Mouse (Mus musculus) retina, adult 2 months (tissue): Measurements from ENCODE around the gene Il4.

Experiments
- DNase-seq: peaks from one replicate; pipeline ENCODE4 v3.0.0-alpha.2; 2012; ENCODE audit warnings: low read depth, low spot score

Gene Il4

GRCm38 (mm10) chr11:53618619-53619198, at the start of gene Il4:
TSS of gene Il4 (minus strand) at chr11:53618669.
- DNase-seq: no peak

DNA sequence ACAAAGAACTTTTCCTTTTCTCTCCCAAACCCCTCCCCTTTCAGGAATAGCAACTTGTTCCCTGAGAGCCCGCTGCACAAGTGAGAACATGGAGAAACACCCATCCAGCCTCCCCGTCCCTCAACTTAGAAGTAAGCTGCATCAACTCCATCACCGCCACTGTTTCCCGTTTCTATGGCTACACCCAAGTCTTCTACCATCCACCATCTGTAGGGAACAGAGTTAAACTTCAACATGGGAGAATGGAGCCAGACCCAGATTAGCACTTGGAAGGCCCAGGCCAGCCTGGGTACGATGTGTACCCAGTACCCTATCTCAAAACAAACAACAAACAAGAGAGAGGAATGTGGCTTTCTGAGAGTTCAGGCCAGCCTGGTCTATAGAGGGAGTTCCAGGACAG, 45.6 kb upstream of the Il4 start:
- no peak for DNase-seq

- DNase-seq: no peak
Measured at GRCm38 (mm10) chr11:53662794-53663674, 44.6 kb upstream of the Il4 start.

- DNase-seq: no peak
Measured at GRCm38 (mm10) chr11:53657828-53658227, 39.4 kb upstream of the Il4 start.

DNA sequence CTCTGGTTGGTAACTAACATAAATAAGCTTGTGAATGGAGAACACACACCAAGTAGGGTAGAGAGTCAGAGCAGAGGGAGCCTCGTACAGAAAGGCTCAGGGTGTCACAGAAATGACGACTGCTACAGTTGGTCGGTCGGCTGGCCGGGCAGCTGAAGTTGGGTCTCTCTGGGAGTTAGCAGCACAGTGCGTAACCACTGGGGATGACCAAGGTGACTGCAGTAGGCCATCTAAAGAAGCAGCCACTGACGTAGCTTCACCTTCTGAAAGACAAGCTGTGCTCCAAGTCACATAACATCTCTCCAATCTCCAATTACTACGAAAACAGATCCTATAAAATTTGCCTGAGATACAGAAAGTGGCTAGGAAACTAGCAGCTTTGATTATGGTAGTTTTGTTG, 38.9 kb upstream of the Il4 start:
- no peak for DNase-seq

DNA sequence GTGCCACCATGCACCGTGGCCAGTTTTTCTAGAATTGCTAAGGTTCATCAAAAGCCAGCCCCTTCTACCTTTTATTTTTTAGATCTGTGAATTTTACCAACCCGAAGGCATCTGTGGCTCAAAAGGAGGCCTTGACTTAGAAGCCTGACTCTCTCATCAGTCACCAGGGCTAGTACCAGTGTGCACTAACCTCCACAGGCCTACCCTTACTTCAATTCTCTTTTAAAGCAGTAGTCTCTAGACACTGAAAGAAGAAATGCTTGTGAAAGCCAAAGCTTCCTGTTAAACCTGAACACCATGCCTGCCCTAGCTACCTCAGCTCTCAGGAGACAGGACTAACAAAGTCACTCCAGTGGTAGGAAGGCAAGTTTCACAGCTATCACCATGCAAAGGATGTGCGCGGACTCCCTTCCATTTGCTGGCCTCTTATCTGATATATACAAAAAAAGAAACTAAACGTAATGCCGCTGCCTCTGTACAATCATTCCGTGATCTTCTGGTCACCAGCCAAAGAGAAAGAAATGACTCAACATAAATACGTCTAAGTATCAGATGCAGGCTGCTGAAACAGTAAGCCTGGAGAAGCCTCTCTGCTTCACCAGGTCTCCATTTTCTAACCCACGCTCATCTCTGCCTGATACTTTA, 38.2 kb upstream of the Il4 start:
- no peak for DNase-seq

DNA sequence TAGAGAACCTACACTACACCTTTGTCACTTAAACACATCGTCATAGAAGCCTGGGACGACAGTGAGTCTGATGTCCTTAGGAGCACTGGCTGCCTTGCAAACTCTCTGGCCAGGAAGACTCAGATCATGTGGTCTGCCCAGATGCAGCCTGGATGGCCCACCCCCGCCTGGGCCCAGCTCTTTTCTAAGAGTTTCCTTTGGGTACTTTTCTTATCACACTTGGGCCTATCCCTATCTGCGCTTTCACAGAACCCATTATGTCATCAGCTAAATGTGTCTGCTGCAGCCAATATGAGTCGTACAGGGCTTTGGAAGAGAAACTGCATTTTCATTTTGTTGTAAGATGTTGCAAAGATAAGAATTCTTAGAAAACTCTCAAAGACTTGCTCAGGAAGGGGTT, 36.6 kb upstream of the Il4 start:
- DNase-seq: no peak

DNA sequence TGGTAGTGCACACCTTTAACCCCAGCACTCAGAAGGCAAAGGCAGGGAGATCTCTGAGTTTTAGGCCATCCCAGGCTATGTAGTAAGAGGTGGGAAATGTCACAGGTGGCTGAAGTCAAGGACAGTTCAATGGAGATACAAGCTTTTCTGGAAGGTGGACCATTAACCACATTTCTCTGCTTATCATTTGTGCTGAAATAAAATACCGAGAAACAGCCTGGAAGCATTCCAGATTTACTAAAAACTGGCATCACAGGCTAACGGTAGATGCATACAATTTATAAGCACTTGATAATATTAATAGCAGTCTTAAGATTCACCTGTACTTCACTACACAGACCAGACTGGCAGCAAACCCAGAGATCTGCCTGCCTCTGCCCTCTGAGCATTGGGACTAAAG, 34.0 kb upstream of the Il4 start:
- DNase-seq: no peak

DNA sequence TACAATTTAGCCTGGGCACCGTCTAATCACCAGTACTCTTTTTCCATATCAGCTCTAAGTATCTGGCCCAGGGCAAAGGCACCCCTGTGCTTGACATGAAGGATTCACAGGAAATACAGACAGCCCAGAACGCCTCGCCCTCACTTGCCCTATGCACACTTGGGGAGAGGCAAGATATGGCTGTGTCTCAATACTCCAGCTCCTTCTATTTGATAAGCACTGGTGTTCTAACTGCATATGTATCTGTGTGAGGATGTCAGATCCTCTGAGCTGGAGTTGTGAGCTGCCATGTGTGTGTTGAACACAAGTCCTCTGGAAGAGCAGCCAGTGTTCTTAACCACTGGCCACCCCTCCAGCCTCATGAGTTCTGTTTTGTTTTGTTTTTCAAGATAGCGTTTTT, 33.0 kb upstream of the Il4 start:
- DNase-seq: no peak

- no peak for DNase-seq
Measured at GRCm38 (mm10) chr11:53644017-53644416, 25.5 kb upstream of the Il4 start.

DNA sequence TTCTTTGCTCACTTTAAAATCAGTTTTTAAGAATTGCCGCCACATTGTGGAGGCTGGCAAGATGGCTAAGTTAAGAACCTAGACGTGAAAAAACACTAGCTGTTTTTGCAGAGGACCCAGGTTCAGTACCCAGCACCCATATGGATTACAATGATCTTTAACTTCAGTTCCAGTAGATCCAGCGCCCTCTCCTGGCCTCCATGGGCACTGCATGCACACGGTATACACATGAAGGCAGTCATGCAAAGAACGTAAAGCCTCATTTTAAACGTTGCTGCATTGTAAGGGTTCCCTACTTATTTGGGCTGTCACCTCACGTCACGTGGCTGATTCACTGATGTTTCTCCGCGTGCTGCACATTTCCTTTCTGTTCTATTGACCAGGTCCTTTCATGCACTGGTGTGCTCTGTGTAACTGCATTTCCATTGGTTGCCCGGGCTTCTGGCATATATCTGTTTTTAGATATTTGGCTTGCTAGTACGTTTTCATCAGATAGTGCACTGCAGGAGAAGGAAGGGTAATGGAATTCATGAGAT, 24.3 kb upstream of the Il4 start:
- DNase-seq: no peak

DNA sequence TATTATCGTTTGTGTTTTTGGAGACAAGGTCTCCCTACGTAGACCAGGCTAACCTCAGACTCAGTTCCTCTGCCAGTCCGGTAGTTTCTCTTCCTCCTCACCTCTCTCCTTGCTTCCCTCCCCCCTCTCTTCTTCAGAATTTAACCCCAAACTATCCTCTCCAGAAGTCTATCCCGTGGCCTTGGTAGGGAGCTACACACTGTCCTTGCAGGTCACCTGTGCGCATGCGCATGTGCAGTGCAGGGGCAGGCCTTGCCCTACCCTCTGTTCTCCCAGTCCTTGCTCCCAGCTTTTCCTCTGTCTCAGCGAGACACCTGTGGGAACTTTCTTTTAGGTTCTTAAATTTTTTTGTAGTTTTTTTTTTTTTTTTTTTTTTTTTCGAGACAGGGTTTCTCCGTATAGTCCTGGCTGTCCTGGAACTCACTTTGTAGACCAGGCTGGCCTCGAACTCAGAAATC, 19.4 kb upstream of the Il4 start:
- DNase-seq: no peak

DNA sequence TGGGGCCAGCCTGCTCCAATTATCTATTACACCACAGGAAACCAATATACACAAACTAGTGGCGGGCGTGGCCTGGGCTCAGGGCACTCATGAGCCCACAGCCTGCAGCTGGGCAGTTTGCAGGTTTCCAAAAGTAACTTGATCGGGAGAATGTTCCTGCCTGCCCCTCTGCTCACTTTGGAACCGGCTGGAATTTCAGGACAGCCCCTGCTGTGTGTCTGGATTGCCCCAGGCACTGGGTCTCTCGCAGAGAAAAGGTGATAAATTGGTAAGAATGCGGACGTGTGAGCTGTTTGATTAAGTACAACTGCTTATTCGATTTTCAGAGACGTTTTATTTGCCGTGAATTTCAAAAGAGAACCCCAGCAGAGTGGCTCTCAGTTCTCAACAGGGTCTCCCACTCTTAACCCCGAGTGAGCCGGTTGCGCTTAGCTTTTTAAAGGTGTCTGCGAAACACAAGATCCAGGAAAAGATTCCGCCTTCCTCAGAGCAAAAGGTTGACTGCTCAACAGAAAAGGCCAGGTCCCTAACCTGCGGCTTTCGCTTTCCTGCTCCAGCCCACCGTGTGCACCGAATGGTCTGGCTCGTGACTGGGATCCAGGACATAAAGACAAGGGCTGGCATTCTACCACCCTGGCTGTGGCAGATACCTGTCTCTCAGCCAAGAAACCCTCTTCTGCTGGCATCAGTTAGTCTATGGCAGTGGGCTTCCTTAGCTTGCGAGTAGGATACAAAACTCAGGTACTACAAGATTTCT, 18.8 kb upstream of the Il4 start:
- DNase-seq: no peak

DNA sequence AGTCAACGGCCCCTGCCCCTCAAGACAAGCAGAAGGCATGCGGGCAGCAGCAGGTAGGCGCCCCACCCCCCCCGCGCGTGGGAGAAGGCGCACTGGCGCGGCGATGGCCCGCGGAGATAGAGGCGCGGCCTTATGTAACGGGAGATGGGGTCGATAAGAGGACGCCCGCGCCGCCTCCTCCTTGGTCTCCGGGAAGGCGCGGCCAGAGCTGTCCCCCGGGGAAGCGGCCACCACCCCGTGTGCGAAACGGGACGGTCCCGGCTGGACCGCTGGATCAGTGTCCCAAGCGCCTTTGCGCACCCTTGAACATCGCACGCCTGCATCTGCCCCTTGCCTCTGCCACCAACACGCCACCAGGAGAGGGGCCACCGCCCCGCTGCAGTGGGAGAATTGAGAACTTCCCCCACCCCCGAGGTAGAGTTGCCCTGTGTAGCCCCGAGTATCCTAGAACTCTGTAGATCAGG, 17.7 kb upstream of the Il4 start:
- no peak for DNase-seq

- no peak for DNase-seq
Measured at GRCm38 (mm10) chr11:53635590-53636182, 17.2 kb upstream of the Il4 start.

GRCm38 (mm10) chr11:53634556-53634955, 16.1 kb upstream of the Il4 start, which contains the start of gene Il13:
TSS of gene Il13 (minus strand) at chr11:53634702.
- DNase-seq: no peak

DNA sequence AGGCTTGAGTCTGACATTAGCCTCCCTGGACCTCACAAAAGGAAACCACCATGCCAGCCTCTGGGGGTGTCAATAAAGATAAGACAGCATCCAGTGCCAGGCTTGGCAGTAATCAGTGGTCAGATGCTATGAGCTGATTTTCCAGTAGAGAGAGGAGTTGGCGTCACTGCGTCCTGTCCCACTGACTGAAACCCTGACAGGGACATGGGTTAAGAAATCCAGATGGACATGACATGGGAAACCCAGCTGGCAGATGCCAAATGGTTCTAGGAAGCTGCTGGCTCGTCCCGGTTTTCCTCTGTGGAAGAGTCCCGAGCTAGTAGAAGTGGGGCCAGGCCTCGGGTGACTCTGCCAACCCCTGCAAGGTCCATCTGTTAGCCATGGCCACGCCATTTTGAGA, 15.2 kb upstream of the Il4 start:
- no peak for DNase-seq

DNA sequence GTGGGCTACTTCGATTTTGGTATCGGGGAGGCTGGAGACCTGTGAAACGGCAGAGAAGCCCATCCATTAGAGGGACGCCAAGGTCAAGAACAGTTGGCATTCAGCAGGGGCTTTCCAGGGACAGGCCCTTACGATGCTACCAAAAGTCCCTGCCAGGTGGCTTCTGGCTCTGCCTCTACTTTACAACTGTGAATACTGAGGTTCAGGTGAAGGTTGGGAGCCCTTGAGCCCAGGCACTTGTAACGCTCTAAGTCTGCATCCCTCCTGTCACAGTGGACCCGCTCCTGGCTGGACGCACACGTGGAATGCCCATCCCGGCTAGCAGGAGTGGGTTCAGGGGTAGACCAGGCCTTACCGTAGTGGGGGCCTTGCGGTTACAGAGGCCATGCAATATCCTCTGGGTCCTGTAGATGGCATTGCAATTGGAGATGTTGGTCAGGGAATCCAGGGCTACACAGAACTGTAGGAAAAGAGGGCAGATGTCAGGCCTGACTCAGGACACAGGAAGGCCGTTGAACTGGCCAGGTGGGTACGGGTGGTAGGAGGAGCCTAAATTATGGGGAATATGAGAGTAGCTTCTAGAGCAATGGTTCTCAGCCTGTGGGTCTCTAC, 13.8 kb upstream of the Il4 start:
- DNase-seq: no peak

DNA sequence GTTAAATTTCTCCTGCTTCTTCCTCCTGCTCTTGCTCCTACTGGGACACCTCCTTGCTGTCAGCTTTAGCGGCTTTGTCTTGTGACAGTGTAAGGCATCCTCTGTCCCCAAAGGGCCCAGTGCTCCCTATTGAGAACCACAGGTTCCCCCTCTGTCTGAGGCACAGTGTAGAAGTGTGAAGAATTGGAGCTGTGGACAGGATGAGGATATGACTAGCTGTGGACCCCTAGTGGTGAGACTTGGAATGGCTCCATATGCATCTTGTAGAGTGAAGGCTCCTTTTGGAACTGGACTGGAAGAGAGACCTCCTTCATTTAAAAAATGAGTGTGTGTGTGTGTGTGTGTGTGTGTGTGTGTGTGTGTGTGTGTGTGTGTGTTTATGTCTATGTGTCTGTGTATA, 9.4 kb upstream of the Il4 start:
- peak; percentile 50 for DNase-seq

DNA sequence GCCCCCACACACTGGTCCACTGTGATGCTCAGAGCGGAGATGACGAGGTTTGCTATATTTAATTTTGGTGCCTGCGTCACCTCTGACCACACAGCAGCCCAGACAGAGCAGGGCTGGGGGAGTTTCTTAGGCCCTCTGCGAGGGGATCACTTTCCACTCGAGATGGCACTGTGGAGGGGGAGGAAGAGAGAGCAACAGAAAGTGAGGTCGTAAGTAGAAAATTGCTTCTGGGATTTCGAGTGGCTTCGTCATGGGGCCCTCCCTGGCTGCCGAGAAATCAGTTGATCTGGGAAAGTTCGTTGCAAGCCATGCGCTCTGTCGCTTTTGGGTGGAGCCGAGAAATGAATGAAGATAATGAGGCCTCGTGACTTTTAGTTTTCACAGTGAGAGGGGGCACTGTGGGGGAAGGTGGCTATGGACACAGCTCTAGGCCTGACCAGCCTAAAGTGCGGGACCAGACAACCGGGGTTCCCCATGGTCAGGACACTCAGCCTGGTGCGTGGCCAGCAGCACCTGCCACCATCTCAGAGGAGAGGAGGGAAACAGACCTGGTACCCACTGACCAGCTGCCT, 8.4 kb upstream of the Il4 start:
- no peak for DNase-seq
